Mouse (Mus musculus) monocyte, adult 5-6 weeks (primary cell): ENCODE results near the gene Acacb. TPM values are rescaled to one million over a fixed set of nuclear protein-coding genes. Genes with fewer than 3 reads are reported as not detected.

Experiments
- ATAC-seq: fragments of 153-309, 156-312 bp; replicated peaks from 2 replicates; pipeline ENCODE4 v1.8.0; 2017; ENCODE audit warnings: mild to moderate bottlenecking; ENCODE audit not compliant: low TSS enrichment, insufficient number of reproducible peaks, severe bottlenecking, poor library complexity, low FRiP score
- total RNA-seq: library from RNA; stranded (forward); fragments of 200-1000, 200-491, 200-594 nt; gene quantifications from 3 replicates; pipeline ENCODE4 v1.2.3, GENCODE M21; 2017

The Acacb gene
- total RNA-seq, 1 experiment from 2014 or later = 0.19 TPM

DNA sequence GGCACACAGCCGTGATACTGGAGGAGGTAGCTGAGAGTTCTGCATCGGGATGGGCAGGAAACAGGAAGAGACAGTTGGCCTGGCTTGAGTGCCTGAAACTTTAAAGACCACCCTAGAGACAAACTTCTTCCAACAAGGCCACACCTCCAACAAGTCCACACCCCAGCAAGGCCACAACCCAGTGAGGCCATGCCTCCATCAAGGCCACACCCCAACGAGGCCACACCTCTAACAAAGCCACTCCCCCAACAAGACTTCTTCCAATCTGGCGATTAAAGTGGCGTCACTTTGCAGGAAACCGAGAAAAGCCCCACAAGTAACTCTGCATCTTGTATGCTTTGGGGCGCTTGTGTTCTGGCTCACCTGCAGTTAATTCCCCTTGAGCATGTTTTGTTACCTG is 92.6 kb downstream of the Acacb start:
- no peak for ATAC-seq

DNA sequence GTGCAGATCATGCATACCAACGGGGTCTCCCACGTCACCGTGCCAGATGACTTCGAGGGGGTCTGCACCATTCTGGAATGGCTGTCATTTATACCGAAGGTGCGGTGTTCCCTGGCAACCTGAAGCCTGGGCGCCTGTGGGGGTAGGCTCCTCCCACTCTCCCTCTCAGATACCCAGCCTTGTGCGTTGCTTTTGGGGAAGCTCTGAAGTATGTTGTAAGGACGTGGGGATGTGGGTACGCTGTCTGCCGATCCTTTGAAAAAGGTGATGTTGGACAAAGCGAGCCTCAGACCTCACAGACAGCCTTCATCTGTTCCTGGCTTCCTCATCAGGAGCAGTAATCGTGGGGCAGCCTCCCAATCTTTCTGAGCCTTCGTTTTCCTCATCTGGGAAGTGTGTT is 93.4 kb downstream of the Acacb start:
- ATAC-seq = no peak

DNA sequence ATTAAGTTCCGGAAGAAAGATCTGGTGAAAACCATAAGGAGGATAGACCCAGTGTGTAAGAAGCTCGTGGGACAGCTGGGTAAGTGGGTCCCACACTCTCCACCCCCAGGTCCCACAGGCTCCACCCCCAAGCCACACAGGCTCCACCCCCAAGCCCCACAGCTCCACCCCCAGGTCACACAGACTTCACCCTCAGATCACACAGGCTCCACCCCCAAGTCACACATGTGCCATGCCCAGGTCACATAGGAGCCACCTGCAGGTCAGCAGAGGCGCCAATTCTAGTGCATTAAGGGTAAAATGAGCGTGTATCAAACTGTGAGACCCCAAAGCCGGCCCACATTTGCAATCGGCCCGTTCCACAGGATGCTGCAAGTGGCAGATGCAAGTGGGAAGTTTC is 100.1 kb downstream of the Acacb start:
- no peak for ATAC-seq

DNA sequence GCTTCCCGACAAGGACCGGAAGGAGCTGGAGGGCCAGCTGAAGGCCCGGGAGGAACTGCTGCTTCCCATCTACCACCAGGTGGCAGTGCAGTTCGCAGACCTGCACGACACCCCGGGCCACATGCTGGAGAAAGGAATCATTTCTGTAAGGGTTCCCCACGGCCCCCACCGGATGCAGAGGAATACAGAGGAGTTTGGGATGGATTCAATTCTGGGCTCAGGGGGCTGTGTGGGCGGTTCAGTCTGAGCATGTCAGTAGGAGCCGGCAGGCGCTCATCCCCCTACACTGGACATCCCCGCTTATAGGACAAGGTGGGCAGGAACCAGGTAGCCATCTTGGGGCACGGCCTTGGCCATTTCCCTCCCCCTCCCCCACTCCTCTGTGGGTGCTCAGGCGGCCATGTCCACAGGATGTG is 101.8 kb downstream of the Acacb start:
- 0 out of 2 replicates have a peak, but pooled peaks have one; percentile 38 for ATAC-seq

DNA sequence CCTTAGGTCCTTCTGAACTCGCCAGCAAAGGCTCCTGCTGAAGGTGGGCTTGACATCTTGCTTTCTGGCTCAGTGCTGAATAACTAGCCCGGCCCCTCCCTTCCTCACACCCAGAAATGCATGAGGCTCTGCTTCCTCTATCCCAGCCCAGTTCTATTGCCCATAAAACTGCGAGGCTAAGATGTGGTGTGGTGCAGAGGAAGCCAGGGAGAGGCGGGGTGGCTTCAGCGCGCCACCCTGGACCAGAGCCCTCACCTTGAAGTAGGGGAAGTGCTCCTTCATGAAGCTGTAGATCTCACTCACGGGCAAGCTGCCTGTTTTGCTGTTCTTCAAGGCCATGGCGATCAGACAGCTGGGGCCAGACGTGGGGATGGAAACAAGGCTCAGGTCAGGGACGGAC is 113.2 kb downstream of the Acacb start:
- no peak for ATAC-seq

DNA sequence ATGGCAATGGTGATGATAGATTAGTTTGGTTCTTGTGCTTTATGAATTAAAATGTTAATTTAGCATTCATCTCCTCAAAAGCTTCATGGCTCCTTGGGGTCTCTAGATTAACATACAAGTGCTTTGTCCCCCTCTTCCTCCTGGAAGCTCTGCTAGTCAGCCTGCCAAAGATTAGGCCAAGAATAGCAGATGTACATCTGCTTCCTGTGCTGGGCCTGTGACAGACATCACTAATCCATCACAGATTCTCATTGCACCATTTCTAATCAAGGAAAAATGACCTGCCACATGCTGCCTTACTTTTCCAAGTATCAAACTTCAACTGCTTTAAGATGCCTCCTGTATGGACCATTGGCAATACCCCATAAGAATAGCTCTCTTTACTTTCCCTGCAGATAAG is 115.2 kb downstream of the Acacb start:
- no peak for ATAC-seq

DNA sequence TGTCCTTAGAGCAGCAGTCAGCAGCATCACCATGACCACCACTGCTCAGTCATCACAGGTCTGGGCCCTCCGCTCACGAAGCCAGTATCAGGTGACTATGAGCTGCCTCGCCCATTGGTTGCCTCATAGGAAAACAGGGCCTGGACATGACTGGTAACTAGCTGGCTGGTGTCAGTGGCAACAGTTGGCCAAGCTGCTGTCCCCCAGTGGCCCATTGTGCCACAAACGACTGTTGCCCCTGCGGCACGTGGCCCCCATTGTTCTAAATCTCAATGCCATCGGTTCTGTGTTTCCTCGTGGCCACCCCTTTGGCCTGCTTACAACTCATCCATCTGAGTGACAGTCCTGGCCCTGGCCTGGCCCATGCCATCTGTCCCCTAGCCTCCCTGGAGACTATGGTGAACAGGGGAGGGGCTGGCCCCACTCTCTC is 117.7 kb downstream of the Acacb start:
- ATAC-seq = no peak

DNA sequence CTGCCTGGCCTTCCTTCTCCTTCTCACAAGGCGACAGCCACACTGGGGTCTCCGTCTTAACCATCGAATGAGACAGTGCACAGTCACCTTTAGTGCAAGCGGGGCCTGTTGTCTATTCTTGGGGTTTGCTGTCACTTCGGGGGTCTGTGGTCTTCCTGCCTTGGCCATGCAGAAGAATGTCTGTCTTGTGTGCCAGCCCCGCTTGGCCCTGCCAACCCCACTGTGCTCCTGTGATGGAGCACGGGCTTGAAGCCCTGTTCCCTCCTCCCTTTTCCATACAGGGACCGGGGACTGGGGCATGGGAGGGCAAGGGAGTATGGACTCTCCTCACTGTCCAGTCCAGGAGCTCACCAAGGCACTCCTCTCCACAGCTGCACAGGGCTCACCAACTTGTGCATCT is 118.5 kb downstream of the Acacb start:
- ATAC-seq = no peak

DNA sequence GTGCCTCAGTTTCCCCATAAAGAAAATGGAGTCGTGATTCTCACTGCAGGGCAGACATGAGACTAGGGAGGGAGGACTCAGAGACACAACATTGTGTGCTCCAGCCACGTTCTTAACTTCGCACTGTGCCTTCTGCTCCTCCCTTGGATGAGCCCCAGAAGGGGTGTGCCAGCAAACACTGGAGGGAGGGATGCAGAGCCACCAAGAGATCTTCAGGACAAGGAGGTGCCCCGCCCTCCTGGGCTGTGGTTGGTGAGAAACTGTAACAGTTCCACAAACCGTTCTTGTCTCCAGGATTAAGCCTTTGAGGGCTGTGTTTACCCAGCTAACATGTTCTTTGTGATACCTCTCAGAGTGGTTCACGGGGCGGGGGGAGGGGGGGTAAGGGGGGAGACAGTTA is 122.3 kb downstream of the Acacb start:
- ATAC-seq = no peak

DNA sequence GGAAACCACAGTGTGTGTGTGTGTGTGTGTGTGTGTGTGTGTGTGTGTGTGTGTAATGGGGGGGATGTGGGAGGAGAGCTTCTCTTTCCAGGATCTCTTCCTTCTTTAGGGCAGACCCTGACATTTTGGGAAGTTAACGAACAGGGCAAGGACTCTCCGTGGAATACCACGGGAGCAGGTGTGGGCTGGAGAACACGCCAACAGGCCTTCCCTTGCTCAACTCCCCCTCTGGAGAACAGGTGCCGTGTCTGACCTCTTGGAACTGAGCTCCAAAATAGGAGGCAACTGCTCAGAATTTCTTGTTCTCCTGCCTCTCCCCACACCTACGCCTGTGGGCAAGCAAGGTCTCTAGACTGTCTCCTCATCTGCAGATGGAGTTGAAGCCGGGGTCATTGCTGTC is 123.2 kb downstream of the Acacb start:
- ATAC-seq = no peak

DNA sequence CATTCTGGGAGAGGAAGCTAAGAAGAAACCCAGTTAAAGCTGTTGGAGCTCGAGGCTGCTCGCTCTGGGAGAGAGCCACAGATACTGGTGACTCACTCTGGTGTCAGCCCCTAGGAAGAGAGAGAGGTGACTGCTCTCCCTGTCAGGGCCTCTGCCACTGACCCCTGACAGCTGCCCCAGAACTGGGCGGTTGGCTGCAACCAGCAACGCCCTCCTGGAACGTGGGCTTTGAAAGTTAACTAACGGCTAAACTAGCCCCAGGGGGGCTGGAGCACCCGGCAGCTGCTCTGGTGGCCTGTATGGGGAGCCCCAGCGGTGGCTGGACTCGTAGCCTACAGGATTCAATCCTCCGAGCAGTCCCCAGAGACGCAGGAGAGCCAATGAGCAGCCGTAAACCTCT is 123.6 kb downstream of the Acacb start:
- no peak for ATAC-seq

DNA sequence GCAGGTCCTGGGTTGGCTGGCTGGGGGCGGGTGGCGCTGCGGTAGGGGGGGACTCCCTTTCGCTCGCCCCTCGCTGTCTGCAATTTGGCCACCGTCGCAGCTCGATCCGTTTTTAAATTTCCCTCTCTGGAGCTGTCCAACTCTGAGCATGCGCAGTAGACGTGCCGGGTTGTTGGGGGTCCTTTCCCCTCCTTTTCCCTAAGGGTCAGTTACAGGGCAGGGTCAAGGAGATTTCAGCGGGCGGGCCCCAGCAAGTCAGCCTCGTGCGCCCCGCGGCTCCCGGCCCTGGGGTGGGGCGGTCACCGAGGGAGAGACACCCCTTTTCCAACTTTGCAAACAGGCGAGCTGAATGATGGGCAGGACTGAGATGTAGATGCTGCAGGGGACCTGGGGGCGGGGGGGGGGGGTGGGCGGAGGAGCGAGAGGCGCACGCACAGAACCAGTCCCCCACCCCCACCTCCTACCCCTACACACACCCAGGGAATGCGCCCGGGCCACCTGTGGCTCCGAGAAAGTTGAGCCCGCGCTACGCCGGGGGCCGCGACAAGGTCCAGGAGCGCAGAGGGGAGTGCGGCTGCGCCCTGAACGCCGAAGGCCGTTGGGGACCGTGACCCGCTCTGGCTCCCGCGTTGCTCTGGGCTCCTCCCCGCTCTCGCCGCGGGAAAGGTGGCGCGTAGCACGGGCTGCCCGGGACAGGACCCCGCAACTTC is 127.5 kb downstream of the Acacb start, which contains the start of gene Foxn4:
Foxn4 (minus strand) TSS at position 115 of the 710 bp plus-strand sequence.
- ATAC-seq = no peak

DNA sequence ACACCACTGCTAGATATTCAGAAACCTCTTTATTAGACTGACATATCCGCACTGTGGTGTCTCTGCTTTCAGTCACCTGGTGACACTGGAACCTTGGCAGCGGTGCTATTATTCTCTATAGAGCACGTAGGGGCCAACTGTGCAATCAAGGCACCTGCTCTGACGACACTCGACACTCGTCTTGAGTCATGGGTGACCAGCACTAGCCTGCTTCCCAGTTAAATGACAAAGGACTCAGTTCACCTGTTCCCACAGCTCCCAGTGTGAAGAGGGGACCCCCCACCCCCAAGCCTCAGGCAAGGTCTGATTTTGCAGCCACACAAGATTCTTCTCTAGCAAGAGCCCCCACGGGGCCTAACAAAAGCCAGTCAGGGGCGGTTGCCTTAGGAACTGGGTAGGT is 129.0 kb downstream of the Acacb start:
- no peak for ATAC-seq

DNA sequence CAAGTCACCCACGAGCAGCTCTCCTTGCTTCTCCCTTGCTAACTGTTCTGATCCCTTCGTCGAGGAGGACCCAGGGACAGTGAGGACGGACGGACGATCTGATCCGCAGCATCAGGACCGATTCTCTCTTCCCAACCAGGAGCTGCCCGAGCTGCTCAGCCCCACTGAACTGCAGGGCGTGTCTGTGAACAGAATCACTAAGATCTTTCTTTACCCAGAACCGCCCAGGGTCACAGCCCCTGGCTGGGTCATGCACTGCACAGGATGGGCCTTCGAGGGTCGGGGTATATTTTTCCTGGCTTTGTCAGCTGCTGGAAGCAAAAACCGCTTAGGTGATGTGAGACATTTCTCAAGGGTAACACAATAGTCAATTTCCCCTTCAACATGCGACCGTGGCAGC is 129.7 kb downstream of the Acacb start:
- ATAC-seq = no peak

DNA sequence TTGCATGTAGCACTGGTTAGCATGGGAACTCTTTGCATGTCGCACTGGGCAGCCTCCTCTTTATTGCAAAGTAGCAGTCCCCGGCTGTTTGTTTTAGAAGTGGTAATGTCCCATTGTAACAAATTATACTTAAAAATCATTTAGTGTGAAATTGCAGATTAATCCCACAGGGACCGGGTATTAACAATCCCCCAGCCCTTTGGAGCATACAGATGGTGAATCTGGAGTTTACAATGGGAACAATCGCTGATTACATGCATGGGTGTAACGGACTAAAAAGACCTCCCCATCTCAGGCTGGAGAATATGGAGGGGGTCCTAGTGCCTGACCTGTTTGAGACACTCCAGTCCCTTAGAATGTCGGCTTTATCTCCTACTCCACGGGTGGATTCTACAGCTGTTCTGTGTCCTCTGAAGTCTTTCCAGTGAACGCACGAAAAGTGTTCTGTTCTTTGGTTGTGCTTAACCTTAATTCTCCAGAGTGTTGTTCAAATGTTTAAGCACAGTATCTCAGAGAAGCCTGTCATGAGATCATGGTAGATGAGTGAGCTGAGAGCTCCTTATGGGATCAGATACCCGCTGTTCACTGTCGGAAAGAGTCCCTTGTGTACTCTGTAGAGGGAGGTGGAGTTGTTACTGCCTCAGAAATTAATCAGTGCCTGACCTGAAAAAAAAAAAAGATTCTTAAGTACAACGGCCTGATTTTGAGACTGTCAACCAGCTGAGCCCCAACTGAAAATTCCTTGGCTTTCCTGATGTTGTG is 133.2 kb downstream of the Acacb start:
- ATAC-seq = no peak

DNA sequence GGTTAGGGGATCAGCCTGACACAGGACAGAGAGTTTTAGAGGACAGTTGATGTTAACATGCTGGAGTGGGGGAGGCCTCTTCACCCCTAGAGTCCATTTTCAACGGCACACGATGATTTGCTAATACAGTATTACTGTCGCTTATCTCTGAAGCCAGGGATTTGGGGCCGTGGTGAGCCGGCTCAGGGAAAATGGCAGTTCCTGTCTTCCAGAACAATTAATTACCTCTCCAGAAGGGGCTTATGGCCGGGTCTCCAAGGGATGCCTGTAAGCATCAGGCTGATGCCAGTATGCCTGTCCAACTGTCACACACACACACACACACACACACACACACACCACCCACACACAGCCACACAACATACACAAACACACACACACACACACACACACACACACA is 136.0 kb downstream of the Acacb start:
- no peak for ATAC-seq

DNA sequence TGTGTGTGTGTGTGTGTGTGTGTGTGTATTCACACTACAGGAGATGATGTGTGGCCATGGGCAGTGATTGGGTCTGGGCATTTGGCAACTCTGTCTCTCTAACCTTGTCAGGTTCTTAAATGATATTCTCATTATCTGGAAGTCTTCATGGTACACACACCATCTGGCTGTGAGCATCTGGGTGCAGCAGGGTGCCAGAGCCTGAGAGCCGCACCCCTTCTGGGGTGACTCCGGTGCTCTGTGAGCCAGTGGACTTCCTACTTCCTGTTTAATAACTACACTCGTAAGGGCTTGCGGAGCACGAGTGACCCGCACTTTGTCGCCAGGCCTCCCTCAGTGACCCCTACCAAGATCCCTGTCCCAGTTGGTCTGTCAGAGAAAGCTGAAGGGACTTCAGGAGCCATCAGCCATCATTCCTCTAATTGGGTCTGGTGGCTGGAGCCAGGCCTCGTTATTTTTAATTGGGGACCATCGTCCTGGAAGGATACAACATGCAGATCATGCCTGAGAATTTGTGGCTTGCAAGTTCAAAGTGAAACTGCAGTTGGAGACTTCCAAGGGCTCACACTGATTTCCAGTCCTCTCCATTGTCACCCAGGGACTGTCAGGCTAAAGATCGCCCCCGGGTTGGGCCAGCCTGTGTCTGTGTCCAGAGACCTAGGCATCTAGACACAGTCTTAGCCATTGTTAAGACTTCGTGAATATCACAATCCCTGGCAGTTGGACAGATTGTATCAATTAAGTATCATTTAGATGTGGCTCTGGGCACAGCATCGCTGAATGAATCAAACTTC is 138.5 kb downstream of the Acacb start:
- ATAC-seq = no peak

DNA sequence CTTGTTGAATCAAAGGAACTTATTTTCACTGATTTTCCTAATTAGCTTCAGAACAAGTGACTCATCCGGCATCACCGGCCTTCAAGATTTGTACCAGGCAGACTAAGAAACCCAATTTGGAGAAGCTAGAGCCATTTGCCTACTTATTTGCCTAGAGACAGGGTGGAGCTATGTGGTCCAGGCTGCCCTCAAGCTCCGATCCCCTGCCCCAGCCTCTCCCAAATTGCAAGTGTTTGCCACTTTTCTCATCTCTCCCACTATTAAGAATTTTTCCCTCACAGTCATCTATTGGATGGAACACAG is 139.0 kb downstream of the Acacb start:
- no peak for ATAC-seq

DNA sequence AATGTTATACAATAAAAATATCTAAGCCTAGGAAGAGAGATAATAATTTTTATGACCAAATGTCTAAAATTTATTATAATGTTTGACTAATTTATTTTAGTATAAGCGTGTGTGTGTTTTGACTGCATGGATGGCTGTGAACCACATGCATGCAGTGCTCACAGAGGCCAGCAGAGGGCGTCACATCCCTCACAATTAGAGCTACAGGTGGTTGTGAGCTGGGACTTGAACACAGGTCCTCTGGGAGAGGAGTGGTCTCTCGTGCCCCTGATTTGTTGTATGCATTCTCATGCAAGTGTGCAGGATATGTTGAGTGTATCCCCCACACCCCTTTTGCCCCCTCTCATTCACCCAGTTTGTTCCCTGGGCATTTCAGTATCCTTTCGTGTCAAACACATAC is 139.8 kb downstream of the Acacb start:
- ATAC-seq = no peak
